Mouse (Mus musculus) limb, embryonic 12.5 days (tissue): ENCODE measurements around the gene Wfdc1. TPM values are rescaled to one million over a fixed set of nuclear protein-coding genes. Genes with fewer than 3 reads are reported as not detected.

ENCODE experiments used
- ATAC-seq: fragments of 200-750 bp; cut with Nextera tagmentation; 2 replicates; pipeline ENCODE4 v1.8.0; 2017; ENCODE audit warnings: low read depth, moderate TSS enrichment; ENCODE audit not compliant: insufficient number of reproducible peaks, insufficient read depth, low FRiP score, low TSS enrichment
- H3K27ac ChIP-seq: fragments of 300-500 bp; sonication (generic); 2 replicates; pipeline ENCODE4 v1.5.1; 2016; ENCODE audit warnings: mild to moderate bottlenecking, moderate library complexity
- H3K27me3 ChIP-seq: fragments of 300-500 bp; sonication (generic); 2 replicates; pipeline ENCODE4 v1.6.1; 2016; ENCODE audit warnings: mild to moderate bottlenecking, moderate library complexity
- H3K36me3 ChIP-seq: fragments of 300-500 bp; sonication (generic); 2 replicates; pipeline ENCODE4 v1.6.1; 2016; ENCODE audit warnings: mild to moderate bottlenecking, moderate library complexity
- H3K4me1 ChIP-seq: fragments of 300-500 bp; sonication (generic); replicated peaks from 2 replicates; pipeline ENCODE4 v1.6.1; 2016
- H3K4me2 ChIP-seq: fragments of 300-500 bp; sonication (generic); 2 replicates; pipeline ENCODE4 v1.6.1; 2016; ENCODE audit warnings: mild to moderate bottlenecking, moderate library complexity
- H3K4me3 ChIP-seq: fragments of 300-500 bp; sonication (generic); replicated peaks from 2 replicates; pipeline ENCODE4 v1.5.1; 2016; ENCODE audit warnings: mild to moderate bottlenecking
- H3K9ac ChIP-seq: fragments of 300-500 bp; sonication (generic); replicated peaks from 2 replicates; pipeline ENCODE4 v1.6.1; 2016; ENCODE audit warnings: mild to moderate bottlenecking, moderate library complexity
- H3K9me3 ChIP-seq: fragments of 300-500 bp; sonication (generic); 2 replicates; pipeline ENCODE4 v1.6.1; 2016; ENCODE audit warnings: mild to moderate bottlenecking, moderate library complexity
- WGBS: fragments of 180-500 bp; shearing (Covaris S2); methylation state at CpG from one replicate; pipeline ENCODE4 v1.1.7; 2016; 5-methylcytosine and 5-hydroxymethylcytosine counted together
- polyA plus RNA-seq: library from polyadenylated mRNA; unstranded; fragments of >200 nt; fragmentation: Nextera tagmentation; extraction: Ambion mirVana; gene quantifications from 2 replicates; pipeline ENCODE4 v1.2.1, GENCODE M21; 2016

The Wfdc1 gene
- polyA plus RNA-seq, 1 experiment from 2014 or later, result not detected

- 79% methylated on average over 5 of the region's 5 CpGs for WGBS
- ATAC-seq, result no peak
These were observed 47.3 kb downstream of the Wfdc1 start for GRCm38 (mm10) chr8:119713421-119713820.

GRCm38 (mm10) chr8:119715221-119715620, 49.1 kb downstream of the Wfdc1 start:
- Histone ChIP-seq H3K4me3 (no peak overlapping the region), H3K4me1 (peaks cover 7% of the 10 kb centered on the region), H3K36me3 (no peaks in the 10 kb centered on the region), H3K9me3 (no peaks in the 10 kb centered on the region), H3K9ac (no peak overlapping the region), H3K4me2 (no peak overlapping the region), H3K27ac (no peak overlapping the region), H3K27me3 (peaks cover 13% of the 10 kb centered on the region)
- WGBS, result 81% methylated on average over 12 of the region's 12 CpGs
- ATAC-seq, result no peak

More at GRCm38 (mm10) chr8:119713421-119713820, 47.3 kb downstream of the Wfdc1 start:
- Histone ChIP-seq H3K9ac (no peak overlapping the region), H3K27ac (no peak overlapping the region), H3K4me2 (no peak overlapping the region), H3K36me3 (no peaks in the 10 kb centered on the region), H3K27me3 (peaks cover 6% of the 10 kb centered on the region), H3K9me3 (no peaks in the 10 kb centered on the region), H3K4me3 (no peak overlapping the region), H3K4me1 (peaks cover 11% of the 10 kb centered on the region)

- peaks cover 12% of the 10 kb centered on the region for H3K4me1 ChIP-seq
- no peak overlapping the region for H3K4me2 ChIP-seq
- no peaks in the 10 kb centered on the region for H3K9me3 ChIP-seq
- peaks cover 13% of the 10 kb centered on the region for H3K27me3 ChIP-seq
- H3K4me3 ChIP-seq, result no peak overlapping the region
- no peaks in the 10 kb centered on the region for H3K36me3 ChIP-seq
- no peak for ATAC-seq
- H3K27ac ChIP-seq, result no peak overlapping the region
- H3K9ac ChIP-seq, result no peak overlapping the region
These were observed 50.6 kb downstream of the Wfdc1 start for GRCm38 (mm10) chr8:119716730-119717299.

- H3K27ac ChIP-seq, result no peak overlapping the region
- H3K27me3 ChIP-seq, result peaks cover 17% of the 10 kb centered on the region
- H3K9me3 ChIP-seq, result no peaks in the 10 kb centered on the region
- ATAC-seq, result no peak
- H3K36me3 ChIP-seq, result no peaks in the 10 kb centered on the region
- no peak overlapping the region for H3K4me3 ChIP-seq
- 64% methylated on average over 9 of the region's 9 CpGs for WGBS
- H3K4me2 ChIP-seq, result no peak overlapping the region
- H3K4me1 ChIP-seq, result peaks cover 12% of the 10 kb centered on the region
- H3K9ac ChIP-seq, result no peak overlapping the region
These were observed 51.6 kb downstream of the Wfdc1 start for GRCm38 (mm10) chr8:119717765-119718164.

GRCm38 (mm10) chr8:119719011-119719501, 52.9 kb downstream of the Wfdc1 start:
- H3K27me3 ChIP-seq, result peaks cover 23% of the 10 kb centered on the region
- ATAC-seq, result no peak
- no peak overlapping the region for H3K4me2 ChIP-seq
- H3K4me3 ChIP-seq, result no peak overlapping the region
- no peaks in the 10 kb centered on the region for H3K9me3 ChIP-seq
- H3K9ac ChIP-seq, result no peak overlapping the region
- H3K27ac ChIP-seq, result no peak overlapping the region
- no peaks in the 10 kb centered on the region for H3K36me3 ChIP-seq
- WGBS, result 76% methylated on average over 12 of the region's 12 CpGs
- H3K4me1 ChIP-seq, result peaks cover 12% of the 10 kb centered on the region

GRCm38 (mm10) chr8:119722348-119722747, 56.2 kb downstream of the Wfdc1 start:
- no peaks in the 10 kb centered on the region for H3K9me3 ChIP-seq
- no peak for ATAC-seq
- 60% methylated on average over 6 of the region's 6 CpGs for WGBS
- H3K27ac ChIP-seq, result no peak overlapping the region
- no peak overlapping the region for H3K4me2 ChIP-seq
- H3K4me3 ChIP-seq, result no peak overlapping the region
- peaks cover 12% of the 10 kb centered on the region for H3K4me1 ChIP-seq
- no peak overlapping the region for H3K9ac ChIP-seq
- peaks cover 25% of the 10 kb centered on the region for H3K27me3 ChIP-seq
- H3K36me3 ChIP-seq, result no peaks in the 10 kb centered on the region

- no peak for ATAC-seq
- WGBS, result 71% methylated on average over 4 of the region's 4 CpGs
- peaks cover 24% of the 10 kb centered on the region for H3K27me3 ChIP-seq
- no peak overlapping the region for H3K27ac ChIP-seq
- no peak overlapping the region for H3K9ac ChIP-seq
- H3K4me3 ChIP-seq, result no peak overlapping the region
- H3K9me3 ChIP-seq, result no peaks in the 10 kb centered on the region
- no peaks in the 10 kb centered on the region for H3K36me3 ChIP-seq
- H3K4me2 ChIP-seq, result no peak overlapping the region
- H3K4me1 ChIP-seq, result peaks cover 12% of the 10 kb centered on the region
These were observed 57.5 kb downstream of the Wfdc1 start for GRCm38 (mm10) chr8:119723676-119724075.

GRCm38 (mm10) chr8:119724596-119724995, 58.4 kb downstream of the Wfdc1 start:
- ATAC-seq, result no peak
- H3K4me2 ChIP-seq, result no peak overlapping the region
- H3K27ac ChIP-seq, result no peak overlapping the region
- H3K4me3 ChIP-seq, result no peak overlapping the region
- H3K4me1 ChIP-seq, result peaks cover 11% of the 10 kb centered on the region
- WGBS, result 88% methylated on average over 6 of the region's 6 CpGs
- no peaks in the 10 kb centered on the region for H3K9me3 ChIP-seq
- no peaks in the 10 kb centered on the region for H3K36me3 ChIP-seq
- peaks cover 18% of the 10 kb centered on the region for H3K27me3 ChIP-seq
- no peak overlapping the region for H3K9ac ChIP-seq

- no peak overlapping the region for H3K9ac ChIP-seq
- peaks cover 17% of the 10 kb centered on the region for H3K27me3 ChIP-seq
- no peak overlapping the region for H3K4me3 ChIP-seq
- WGBS, result 92% methylated on average over 8 of the region's 8 CpGs
- H3K27ac ChIP-seq, result no peak overlapping the region
- H3K9me3 ChIP-seq, result no peaks in the 10 kb centered on the region
- no peaks in the 10 kb centered on the region for H3K4me1 ChIP-seq
- no peak overlapping the region for H3K4me2 ChIP-seq
- no peaks in the 10 kb centered on the region for H3K36me3 ChIP-seq
- no peak for ATAC-seq
These were observed 60.9 kb downstream of the Wfdc1 start for GRCm38 (mm10) chr8:119727093-119727492.

GRCm38 (mm10) chr8:119728351-119728895, 62.3 kb downstream of the Wfdc1 start:
- Histone ChIP-seq H3K27me3 (peaks cover 8% of the 10 kb centered on the region), H3K36me3 (no peaks in the 10 kb centered on the region), H3K9me3 (no peaks in the 10 kb centered on the region), H3K4me2 (no peak overlapping the region), H3K9ac (no peak overlapping the region), H3K4me3 (no peak overlapping the region), H3K4me1 (no peaks in the 10 kb centered on the region), H3K27ac (no peak overlapping the region)
- no peak for ATAC-seq
- 90% methylated on average over 8 of the region's 8 CpGs for WGBS

GRCm38 (mm10) chr8:119732072-119732471, 65.9 kb downstream of the Wfdc1 start:
- no peak overlapping the region for H3K27ac ChIP-seq
- no peak overlapping the region for H3K9ac ChIP-seq
- H3K9me3 ChIP-seq, result no peaks in the 10 kb centered on the region
- H3K36me3 ChIP-seq, result no peaks in the 10 kb centered on the region
- no peaks in the 10 kb centered on the region for H3K27me3 ChIP-seq
- H3K4me3 ChIP-seq, result no peak overlapping the region
- 88% methylated on average over 13 of the region's 13 CpGs for WGBS
- no peak for ATAC-seq
- H3K4me1 ChIP-seq, result no peaks in the 10 kb centered on the region
- no peak overlapping the region for H3K4me2 ChIP-seq
